Mouse (Mus musculus) adrenal gland, adult 18-20 months (tissue): ENCODE measurements around the gene Fbxw2. TPM values are rescaled to one million over a fixed set of nuclear protein-coding genes. Genes with fewer than 3 reads are reported as not detected.
A peak's percentile ranks its signal among the peaks of the same experiment; 100 is the strongest.
"Not testable (repeated sequence)": the region's sequence is repeated elsewhere in the genome, so short reads cannot be mapped to it uniquely, and the experiment has no call there.

Experiments
- DNase-seq, 2 experiments: peaks; one replicate each; pipeline ENCODE4 v3.0.0; 2021 to 2022; ENCODE audit warnings: low spot score in 2 of 2
- long read RNA-seq, 2 experiments: library from polyadenylated mRNA; stranded (forward); transcript quantifications; one replicate each; pipeline ENCODE4 v2.0.0; 2021
- total RNA-seq, 2 experiments: library from RNA; stranded (reverse); gene quantifications; 1 replicate in 1 of 2; 2 replicates in 1 of 2; pipeline ENCODE4 v1.2.3; 2021

Fbxw2 gene
- 10 to 100 TPM; 66.5 to 68.9 TPM for total RNA-seq
- long read RNA-seq, experiment 1, transcript Fbxw2-208 (4 exons, 1,930 nt) = minor isoform, 7 of 62 reads
- long read RNA-seq, experiment 1, transcript Fbxw2-202 (8 exons, 1,838 nt) = minor isoform, 8 of 62 reads
- long read RNA-seq, experiment 1, transcript Fbxw2-206 (8 exons, 1,923 nt) = major isoform, 37 of 62 reads
- long read RNA-seq, experiment 1, transcript Fbxw2-201 (7 exons, 2,030 nt) = minor isoform, 5 of 62 reads
- long read RNA-seq, experiment 1, partial matches to known transcripts = 0 of 62 reads
- long read RNA-seq, experiment 1, other reads (novel, unspliced or antisense) = 3 of 62 reads
- long read RNA-seq, experiment 2, full-length matches to known transcripts = 89 of 110 reads
- long read RNA-seq, experiment 2, partial matches to known transcripts = 6 of 110 reads
- long read RNA-seq, experiment 2, other reads (novel, unspliced or antisense) = 15 of 110 reads

DNA sequence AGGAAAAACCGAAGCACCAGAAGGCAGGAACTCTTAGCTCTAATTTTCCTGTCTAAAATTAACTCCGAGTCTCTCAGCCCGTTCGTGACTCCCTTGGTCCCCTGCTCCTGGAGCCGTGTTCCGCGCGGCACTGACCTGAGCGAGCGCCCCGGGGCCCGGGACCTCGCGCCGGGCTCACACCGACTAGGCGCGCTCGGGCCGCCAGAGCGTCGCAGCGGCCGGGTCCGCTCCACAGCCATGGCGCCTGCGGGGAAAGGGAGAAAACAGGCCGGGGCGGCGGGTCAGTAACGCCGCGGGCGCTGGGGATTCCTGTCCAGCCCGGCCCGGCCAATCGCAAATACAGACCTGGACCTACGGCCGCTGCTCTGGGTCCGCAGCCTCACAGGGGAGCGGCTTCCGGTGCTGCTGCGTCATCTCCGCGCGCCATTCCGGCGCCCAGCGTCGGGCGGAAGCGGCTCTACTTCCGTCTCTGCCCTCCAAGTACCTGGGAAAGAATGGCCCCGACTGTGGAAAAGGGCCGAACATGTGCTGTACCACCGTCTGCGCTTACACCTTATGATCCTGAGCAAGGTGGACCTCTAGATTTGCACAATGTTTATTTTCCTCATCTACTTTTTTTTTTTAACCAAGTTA is at the start of gene Fbxw2:
Fbxw2 (minus strand) TSS at position 485 of the 633 bp plus-strand sequence.
- peak; percentile 91 to 92 for DNase-seq

DNA sequence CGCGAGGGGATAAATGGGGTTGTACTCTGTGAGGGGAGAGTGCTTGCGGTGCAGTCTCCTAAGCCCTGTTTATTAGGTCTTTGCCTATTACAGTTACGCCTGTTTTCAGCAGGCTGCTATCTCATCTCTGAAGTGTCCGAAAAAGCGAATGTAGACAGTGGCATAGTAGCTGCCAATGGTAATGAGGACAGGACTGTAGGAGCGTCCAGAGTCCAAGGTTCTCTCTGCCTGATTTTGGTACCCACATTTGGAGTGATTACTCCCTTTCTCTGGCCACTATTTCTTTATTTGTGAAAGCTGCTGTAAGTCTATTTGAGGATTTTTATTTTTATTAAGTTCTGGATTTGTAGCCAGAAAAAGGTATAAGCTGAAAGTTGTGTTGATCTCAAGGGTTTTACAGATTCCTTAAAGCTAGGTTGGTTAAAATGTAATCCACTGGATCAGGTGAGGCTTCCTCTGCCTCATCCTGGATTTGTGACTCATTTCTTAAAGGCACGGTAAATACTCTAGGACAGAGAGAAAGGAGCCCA is 48.8 kb upstream of the Fbxw2 start, which contains the start of gene Psmd5:
Psmd5 (minus strand) TSS at position 153 of the 530 bp plus-strand sequence.
- no peak for DNase-seq

DNA sequence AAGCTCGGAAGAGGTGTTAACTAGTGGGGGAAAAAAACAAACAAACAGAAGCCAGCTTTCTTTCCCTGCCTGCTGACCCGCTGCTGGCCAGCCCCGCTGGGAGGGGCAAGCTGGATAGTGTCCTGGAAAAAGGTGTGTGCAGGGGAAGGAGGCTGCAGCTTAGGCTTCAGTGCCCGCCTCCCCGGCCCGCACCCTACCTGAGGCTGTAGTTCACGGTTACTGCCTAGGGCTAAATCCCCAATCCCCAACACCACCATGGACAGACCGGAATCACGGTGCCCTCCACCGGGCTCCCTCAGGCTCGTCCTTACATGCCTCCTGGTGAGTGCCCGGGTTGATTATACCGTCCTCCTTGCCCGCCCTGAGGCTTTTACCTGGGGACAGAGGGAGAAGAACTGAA is 48.2 kb upstream of the Fbxw2 start, which contains the start of gene Cutal:
Cutal (plus strand) TSS at position 126 of the 400 bp plus-strand sequence.
- DNase-seq = no peak

DNA sequence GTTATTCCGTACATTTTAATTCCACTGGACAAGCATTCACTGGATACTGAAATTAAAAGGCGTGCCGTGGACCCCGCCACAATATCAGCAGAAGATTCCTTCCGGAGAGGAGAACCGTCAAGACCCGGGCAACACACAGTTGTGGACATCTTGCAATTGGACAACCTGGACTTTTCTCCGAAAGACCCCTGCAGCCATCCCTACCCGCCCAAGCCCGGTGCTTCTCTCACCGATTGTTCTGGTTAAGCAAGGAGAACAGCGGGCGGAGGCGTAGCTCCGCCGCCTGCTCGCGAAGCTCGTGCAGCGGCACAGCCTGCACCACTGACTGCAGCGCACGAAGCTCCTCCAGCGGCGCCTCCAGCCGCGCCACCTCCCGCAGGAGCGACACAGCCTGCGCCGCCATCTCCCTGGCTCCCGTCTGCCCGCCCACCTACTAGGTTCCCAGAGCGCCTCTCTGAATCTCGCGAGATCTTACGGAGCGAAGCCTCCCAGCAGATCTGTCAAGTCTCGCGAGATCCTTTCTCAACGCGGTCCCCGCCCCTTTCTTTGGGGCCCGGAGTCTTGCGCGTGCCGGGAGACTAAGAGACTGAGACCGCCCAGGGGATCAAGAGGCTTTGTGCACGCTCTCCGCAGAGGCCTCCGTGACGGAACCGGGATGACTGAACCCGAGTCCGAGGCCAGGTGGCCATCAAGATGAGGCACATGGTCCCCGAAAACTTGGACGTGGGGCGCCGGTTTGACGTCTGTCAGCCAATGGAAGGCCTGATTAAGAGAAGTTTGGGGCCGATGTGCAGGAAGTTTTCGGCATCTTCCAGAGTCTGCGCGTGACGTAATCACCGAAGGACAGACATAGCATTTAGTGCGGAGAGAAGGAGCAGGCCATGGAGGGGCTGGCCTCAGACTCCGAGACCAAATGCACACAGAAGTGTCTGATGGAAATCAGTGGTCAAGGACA is 44.7 kb upstream of the Fbxw2 start:
- peak; percentile 84 for DNase-seq

DNA sequence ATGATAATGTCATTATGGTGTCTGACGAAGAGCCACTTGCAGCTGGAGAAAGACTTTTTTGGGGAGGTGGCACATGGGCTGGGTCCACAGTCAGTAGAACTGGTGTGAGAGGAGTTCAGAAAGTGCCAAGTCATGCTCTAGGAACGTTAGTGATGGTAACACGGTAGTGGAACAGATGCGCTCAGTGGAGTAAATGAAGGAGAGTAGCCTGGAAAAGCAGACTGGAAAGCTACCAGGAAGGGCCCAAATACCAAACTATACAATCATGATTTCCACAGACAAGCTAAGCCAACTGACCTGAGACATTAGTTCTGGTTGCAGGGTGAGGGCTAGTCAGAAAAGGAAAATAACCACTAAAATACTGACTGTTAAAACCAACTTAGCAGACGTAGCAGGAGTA is 43.6 kb upstream of the Fbxw2 start:
- DNase-seq = no peak

DNA sequence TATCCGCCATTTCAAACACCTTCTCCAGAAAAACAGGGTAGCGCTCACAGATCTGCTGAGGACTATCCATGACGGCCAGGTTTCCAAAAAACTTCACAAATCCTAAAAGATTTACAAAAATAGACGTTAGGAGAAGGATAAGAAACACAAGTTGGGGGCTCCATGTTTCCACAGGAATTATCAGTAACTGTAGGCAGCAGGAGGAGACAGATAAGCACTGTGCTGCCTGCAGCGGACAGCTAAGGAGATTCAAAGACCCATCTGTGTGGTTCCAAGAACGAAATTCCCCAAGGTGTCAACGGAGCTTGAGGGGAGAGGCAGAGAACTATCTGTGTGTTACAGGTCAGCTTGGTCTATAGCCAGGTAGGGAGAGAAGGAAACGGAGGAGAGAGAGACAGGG is 31.6 kb upstream of the Fbxw2 start:
- no peak for DNase-seq

DNA sequence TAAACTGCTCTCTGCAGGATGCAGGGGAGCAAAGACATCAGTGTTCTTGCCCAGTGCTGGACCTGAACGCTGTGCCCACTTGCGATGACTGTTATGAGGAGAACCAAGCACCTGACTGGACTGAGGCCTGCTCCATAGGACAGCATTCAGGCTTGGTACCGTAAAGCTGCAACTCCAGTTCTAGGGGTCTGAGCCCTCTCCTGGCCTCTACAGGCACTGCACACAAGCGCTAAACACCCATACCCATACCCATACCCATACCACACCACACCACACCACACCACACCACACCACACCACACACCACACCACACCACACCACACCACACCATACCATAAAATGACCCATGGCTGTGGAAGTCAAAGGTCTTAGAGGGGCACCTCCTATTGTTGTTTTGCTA is 29.2 kb upstream of the Fbxw2 start:
- no peak for DNase-seq

DNA sequence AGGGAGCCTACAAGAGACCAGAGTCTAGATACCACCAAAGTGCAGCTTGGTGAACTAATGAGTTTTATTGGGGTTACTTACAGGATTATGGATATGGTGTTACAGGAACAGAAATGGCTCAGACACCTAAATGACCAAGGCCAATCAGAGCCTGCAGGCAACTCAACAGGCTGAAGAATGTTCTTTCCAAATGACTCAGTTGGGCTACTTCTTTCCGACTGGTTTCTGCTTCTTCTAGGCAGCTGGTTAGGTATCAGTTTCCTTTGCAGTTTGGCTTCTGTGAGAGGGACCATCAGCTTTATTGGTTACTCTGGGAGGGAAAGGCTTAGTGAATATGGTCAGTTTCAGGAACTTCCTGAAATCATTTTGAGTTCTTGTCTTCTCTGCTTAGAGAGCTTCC is 21.6 kb upstream of the Fbxw2 start:
- no peak for DNase-seq

DNA sequence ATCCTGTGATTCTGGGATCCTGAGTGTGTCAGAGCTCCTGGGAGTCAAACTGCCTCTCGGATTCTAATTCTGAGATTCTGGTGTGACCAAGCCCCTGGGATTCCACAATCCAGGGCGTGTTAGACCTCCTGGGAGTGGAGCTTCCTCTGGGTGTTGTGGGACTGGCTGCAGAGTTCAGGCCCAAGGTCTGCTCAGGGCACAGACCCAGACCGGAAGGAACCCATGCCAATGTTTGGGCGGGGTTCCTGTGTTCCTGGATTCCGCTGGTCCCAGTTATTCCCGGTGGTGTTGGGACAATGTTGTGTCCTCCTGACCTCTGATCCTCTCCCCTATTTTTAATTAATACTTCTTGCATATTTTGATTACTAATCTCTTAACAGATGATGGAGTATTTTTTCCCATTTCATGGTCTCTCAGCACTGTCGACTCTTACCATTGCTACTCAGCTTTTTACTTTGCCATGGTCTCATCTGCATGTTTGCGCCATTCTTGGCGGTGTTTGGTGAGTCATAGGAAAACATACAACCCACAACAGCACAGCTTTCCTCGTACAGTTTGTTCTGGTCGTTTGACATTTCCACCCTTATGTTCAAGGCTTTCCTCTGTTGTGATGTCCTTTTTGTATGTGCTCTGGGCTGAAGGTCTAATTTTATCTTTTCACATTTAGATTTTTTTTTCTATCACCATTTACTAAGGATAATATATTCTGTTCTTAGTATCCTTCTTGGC is 17.3 kb upstream of the Fbxw2 start:
- peak; percentile 29 to 59 for DNase-seq

DNA sequence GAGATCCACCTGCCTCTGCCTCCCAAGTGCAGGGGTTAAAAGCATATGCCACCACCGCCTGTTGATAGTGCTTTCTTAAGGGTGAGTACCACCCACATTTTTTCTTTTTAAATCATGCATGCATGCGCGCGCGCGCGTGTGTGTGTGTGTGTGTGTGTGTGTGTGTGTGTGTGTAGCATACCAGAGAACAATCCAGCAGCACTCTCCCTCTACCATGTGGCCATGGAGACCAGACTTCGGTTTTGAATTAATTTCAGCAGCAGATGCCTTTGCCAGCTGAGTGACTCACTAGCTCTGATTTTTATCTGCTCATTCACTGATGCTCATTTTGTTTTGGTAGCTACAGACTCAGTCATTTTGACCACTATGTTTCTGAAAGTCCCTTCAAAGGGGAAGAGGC is 15.6 kb upstream of the Fbxw2 start:
- no peak for DNase-seq

DNA sequence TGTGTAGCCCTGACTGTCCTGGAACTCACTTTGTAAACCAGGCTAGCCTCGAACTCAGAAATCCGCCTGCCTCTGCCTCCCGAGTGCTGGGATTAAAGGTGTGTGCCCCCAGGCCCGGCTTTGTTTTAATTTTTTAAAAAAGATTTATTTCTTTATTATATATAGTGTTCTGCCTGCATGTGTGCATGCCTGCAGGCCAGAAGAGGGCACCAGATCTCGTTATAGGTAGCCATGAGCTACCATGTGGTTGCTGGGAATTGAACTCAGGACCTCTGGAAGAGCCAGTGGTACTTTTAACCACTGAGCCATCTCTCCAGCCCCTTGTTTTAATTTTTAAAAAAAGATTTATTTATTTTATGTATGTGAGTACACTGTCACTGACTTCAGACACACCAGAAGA is 14.0 kb upstream of the Fbxw2 start:
- DNase-seq = not testable (repeated sequence)

DNA sequence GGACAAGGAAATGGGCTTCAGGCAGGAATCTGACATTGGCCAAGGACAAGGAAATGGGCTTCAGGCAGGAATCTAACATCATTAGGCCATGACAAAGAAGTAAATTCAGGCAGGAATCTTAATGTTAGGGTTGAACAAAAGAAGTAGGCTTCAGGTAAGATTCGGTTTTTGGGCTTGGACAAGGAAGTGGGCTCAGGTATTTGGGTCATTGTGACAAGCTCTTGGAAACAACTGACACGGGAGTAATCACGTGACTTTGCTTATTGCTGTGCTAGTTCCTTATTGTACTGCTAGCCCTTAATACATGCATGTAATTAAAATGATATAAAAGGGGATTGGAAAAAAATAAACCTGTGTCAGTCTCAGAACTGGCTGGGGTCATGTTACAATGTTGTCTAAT is 9.6 kb upstream of the Fbxw2 start:
- no peak for DNase-seq

DNA sequence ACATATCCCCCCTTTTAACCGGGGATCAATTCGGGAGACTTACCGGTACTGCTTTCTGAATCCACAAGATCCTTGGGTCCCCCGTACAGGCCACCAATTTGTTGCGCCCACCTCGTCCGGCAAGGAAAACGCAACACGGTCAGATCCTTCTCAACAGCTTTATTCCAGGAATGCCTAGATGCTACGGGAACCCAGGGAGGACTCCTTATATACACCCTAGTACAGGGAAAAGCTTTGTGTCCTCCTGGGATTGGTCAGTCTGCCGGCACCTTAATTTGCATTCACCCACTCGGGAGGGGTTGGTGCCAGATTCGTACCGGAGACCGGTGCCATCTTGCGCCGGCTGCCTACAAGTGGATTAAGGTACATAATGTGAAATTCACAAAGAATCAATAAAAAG is 7.5 kb upstream of the Fbxw2 start:
- no peak for DNase-seq

DNA sequence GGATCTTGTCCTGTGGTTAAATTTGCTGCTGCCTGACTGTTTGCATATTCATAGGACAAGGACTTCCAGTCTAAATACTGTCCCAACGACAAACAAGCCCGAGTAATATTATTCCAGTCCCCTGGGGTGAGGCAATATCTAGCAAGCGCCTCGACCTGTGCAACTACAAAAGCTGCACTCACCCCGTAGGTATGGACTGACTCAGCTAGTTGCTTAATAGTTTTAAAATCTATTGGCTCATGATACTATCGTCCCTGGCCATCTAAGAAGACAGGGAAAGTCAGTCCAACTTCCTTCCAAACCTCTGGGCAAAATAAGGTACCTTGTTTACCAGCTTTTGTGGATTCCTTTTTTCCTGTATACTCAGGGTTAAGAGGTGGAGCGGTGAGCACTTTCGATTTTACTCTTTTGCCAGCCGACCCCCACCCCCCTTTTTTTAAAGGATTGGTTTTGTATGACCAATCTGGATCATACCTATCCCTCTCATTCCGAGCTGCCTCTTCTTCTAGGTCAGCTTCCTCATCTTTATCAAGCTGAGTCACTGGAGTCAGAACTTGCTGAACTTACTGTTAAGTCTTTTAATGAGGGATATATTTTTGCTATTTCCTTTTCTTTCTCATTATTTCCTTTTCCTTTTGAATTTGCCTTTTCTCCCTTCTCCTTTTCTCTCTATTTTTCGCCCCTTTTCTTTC is 6.8 kb upstream of the Fbxw2 start, which contains the start of gene Gm34653:
Gm34653 (plus strand) TSS at position 242 of the 692 bp plus-strand sequence.
- DNase-seq = not testable (repeated sequence)

DNA sequence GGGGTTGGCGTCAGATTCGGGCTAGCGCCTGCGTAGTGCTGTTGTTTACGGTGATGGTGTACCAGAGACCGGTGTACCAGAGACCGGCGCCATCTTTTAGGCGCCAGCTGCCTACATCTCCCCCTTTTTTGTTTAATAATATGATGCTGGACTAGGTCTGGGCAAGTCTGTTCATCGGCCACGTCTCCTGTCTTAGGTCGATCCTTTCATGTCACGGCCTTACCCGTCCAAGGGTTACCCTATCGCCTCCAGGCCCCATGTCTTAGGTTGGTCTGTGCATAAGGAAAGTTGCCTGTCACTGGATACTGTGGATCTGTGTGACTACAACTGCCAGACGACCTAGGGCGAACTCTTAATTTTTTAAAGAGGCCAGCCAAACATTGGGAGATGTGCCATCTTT is 4.0 kb upstream of the Fbxw2 start:
- DNase-seq = not testable (repeated sequence)

DNA sequence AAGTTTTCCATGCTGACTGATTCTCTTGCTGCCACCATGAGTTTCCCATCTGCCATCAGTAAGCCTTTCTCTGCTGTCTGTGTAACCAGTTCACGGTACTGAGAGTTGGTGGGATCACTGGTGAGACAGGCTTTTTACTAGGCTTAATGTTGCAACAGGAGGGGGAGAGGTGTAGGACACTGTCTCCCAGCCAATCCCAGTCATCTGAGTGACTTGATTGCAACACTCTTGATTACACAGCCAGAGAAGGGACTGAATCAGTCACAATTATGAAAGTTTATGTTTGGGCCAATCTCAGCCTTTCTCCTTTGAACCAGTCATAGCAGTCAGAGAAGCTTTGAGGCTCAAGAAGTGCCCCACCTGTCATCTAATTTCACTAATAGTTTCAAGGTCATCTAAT is 1.9 kb upstream of the Fbxw2 start:
- peak in 1 of 2 experiments; percentile 19 for DNase-seq

DNA sequence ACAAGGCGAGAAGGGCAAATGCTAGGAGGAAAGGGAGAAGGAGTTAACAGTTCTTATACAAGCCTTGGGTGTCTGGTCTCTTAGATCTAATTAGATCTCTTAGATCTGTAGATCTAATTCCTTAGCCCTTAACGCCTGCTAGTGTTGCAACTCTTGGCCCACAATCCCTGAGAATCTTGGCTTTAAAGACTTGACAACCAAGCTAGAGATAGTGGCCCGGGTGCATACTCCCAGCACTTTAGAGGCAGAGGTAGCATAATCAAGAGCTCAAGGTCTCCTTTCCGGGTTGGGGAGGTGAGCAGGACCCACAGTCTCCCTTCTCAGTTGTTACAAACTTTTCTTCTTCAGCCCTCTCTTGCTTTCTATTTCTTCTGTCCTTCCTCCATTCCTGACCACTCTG is 1.5 kb upstream of the Fbxw2 start:
- no peak for DNase-seq

DNA sequence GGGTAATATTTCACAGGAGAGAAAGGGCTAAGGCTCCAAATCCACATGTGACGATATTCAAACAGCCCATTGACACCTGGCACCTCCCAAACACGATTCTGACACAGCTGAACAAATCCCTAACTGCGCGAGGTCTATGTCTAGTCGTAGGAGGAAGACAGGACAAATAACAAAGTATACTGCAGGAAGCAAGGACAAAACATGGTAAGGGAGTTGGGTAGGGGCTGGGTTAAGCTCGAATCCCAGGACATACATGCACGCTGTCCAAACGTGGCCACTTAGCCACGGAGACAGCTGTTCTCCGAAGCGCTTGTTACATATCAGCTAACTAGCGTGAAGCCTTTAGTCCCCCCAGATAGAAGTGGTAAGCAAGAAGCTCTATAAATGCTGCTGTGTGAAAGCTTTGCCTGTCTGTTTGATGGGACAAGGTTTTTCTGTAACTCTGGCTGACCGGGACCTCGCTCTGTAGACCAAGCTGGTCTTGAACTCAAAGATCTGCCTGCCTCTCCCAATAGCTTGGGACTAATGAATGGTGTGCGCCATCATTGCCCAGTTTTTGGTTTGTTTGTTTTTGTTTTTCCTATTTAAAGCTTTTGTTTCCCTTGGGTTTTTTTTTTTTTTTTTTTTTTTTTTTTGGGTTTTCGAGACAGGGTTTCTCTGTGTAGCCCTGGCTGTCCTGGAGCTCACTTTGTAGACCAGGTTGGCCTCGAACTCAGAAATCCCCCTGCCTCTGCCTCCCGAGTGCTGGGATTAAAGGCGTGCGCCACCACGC is 535 bp upstream of the Fbxw2 start:
- no peak for DNase-seq

DNA sequence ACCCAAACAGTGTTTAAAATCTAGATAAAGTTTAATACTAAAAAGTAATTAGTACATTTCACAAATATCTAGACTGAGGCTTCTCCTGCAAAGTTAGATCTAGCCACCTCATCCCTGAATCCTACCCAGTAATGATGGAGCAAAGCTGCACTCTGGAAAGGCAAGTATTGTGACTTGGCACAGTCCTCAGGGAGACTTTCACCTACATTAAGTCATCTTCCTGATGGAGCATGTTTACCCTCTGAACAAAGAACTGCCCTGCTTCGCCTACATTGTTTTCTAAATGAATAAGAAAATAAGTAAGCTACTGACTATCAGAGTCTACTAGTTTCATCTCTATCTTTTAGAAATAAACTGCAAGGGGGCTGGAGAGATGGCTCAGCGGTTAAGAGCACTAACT is 7.6 kb downstream of the Fbxw2 start:
- DNase-seq = no peak
